In the genomic region with DNA sequence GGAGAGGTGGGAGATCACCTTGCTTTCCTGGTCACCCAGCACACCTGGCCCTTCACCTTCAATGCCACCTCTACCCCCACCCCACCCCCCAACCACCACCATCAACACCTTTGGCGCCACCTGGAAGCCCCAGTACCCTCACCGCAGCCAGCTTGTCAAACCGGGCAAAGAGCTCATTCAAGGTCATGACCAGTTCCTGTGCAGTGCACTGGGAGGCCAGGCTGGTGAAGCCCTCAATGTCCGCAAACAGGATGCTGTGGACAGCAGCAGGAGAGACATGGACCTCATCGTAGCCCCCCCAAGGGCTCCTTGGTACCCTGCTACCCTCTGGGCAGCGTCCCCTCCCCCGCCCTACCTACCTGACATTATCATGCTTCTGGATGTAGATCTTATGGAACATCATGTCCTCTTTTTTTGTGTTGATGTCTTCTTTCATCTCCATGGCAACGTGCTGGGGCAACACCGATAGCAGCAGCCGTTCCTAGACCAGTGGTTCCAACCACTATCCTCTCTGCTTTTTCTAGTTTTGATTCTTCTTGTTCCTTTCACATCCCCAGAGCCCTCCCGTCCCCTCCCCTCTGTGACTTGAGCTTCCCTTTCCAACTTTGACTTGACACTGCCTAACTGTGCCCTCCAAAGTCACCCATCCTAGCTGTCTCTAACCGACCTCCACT, we compare ENCODE assay signal across 40 mouse cellular contexts. TPM values are rescaled to one million over a fixed set of nuclear protein-coding genes. Genes with fewer than 3 reads are reported as not detected.
A peak's percentile ranks its signal among the peaks of the same experiment; 100 is the strongest.
DNase-seq lines count a peak whose midpoint lies in the region; ATAC-seq and TF ChIP-seq lines count a peak whose summit lies in the region.
"Had no signal": no experiment of that assay in that cellular context is flagged by ENCODE, and none has a peak within 500 bp of the region (broad histone marks: within the 10 kb centered on the region; RNA-seq: fewer than 3 reads in every experiment).

No protein-coding gene starts in this region.

- DNase-seq in heart, adult 11 months: peak; percentile 95
- no peak for DNase-seq in heart, postnatal 4 days
- DNase-seq in heart, postnatal 14 days: no peak
- peak; percentile 29 for DNase-seq in ES-CJ7 (ENCODE audit: low read depth, low spot score)
- DNase-seq in heart, postnatal 0 days (ENCODE audit: low spot score): no peak
- DNase-seq in layer of hippocampus, adult 9-10 months (ENCODE audit: low spot score): no peak
- DNase-seq: adrenal gland, postnatal 14 days; B cell, adult 2 months; cerebellum, adult 18-20 months; cerebellum, postnatal 10 days; gastrocnemius, postnatal 36 days; kidney, adult 2 months; kidney, postnatal 36 days; liver, embryonic 13.5 days; lung, adult 18-20 months; lung, postnatal 4 days; right cerebral cortex, postnatal 4 days; thymus, postnatal 14 days had no signal

- peaks cover 92% of the 10 kb centered on the region for H3K36me3 ChIP-seq in heart, embryonic 13.5 days
- peaks cover 69% of the 10 kb centered on the region for H3K36me3 ChIP-seq in heart, postnatal 0 days (replicated peaks; ENCODE audit: control insufficient read depth, insufficient read depth, low read length)
- H3K36me3 ChIP-seq: G1E had no signal

- H3K27ac ChIP-seq in heart, embryonic 13.5 days (replicated peaks): no peak overlapping the region
- H3K27ac ChIP-seq in heart, postnatal 0 days (ENCODE audit: low read depth): peak overlapping the region; percentile 39; the same call in 1 of the 2 replicates
- H3K27ac ChIP-seq: embryonic facial prominence, embryonic 13.5 days; forebrain, embryonic 10.5 days; forebrain, embryonic 15.5 days; hindbrain, embryonic 12.5 days; hindbrain, postnatal 0 days; intestine, embryonic 15.5 days; limb, embryonic 10.5 days; limb, embryonic 15.5 days; midbrain, embryonic 12.5 days; neural tube, embryonic 12.5 days had no signal

- H3K4me3 ChIP-seq in heart, embryonic 13.5 days: no peak overlapping the region
- no peak overlapping the region for H3K4me3 ChIP-seq in heart, postnatal 0 days (ENCODE audit: low read depth, low read length)
- H3K4me3 ChIP-seq: embryonic facial prominence, embryonic 13.5 days; forebrain, embryonic 10.5 days; forebrain, embryonic 15.5 days; hindbrain, embryonic 12.5 days; intestine, embryonic 15.5 days; limb, embryonic 10.5 days; limb, embryonic 15.5 days; liver, embryonic 13.5 days; megakaryocyte, embryonic 14.5 days; midbrain, embryonic 12.5 days; myocyte; neural tube, embryonic 12.5 days had no signal

- WGBS in heart, embryonic 13.5 days: 67% methylated on average over 12 of the region's 12 CpGs
- 63% methylated on average over 12 of the region's 12 CpGs for WGBS in heart, postnatal 0 days

- TF ChIP-seq CTCF in heart, postnatal 0 days (IDR thresholded peaks at IDR 0.05; ENCODE audit: low read depth): no peak

- peaks cover 58% of the 10 kb centered on the region for H3K4me1 ChIP-seq in heart, embryonic 13.5 days
- peaks cover 38% of the 10 kb centered on the region for H3K4me1 ChIP-seq in heart, postnatal 0 days (ENCODE audit: control insufficient read depth, insufficient read depth)

- no peak for ATAC-seq in heart, embryonic 13.5 days (ENCODE audit: extremely low read depth, insufficient number of reproducible peaks, low FRiP score, low TSS enrichment)
- ATAC-seq in heart, postnatal 0 days (ENCODE audit: insufficient read depth, low read depth): no peak
- ATAC-seq: forebrain, embryonic 15.5 days; hindbrain, postnatal 0 days; intestine, embryonic 15.5 days; lung, postnatal 0 days had no signal

- intact Hi-C loops in heart, postnatal 14 days (cut with DNase I): no loop called here

- TF ChIP-seq EP300 in heart, postnatal 0 days (IDR thresholded peaks at IDR 0.05; ENCODE audit: low read depth): no peak

- H3K9ac ChIP-seq in heart, embryonic 13.5 days: peak overlapping the region; percentile 82
- no peak overlapping the region for H3K9ac ChIP-seq in heart, postnatal 0 days (replicated peaks; ENCODE audit: low read depth, low read length)
- H3K9ac ChIP-seq: embryonic facial prominence, embryonic 13.5 days; forebrain, embryonic 15.5 days; hindbrain, embryonic 12.5 days; intestine, embryonic 15.5 days; limb, embryonic 15.5 days; neural tube, embryonic 12.5 days had no signal

- no peaks in the 10 kb centered on the region for H3K9me3 ChIP-seq in heart, embryonic 13.5 days
- H3K9me3 ChIP-seq in heart, postnatal 0 days (replicated peaks; ENCODE audit: control insufficient read depth, low read length): no peaks in the 10 kb centered on the region
- H3K9me3 ChIP-seq: embryonic facial prominence, embryonic 13.5 days; forebrain, embryonic 10.5 days; forebrain, embryonic 15.5 days; G1E; hindbrain, embryonic 12.5 days; intestine, embryonic 15.5 days; limb, embryonic 10.5 days; limb, embryonic 15.5 days; liver, embryonic 13.5 days; megakaryocyte, embryonic 14.5 days; midbrain, embryonic 12.5 days; neural tube, embryonic 12.5 days had no signal

- H3K4me2 ChIP-seq in heart, embryonic 13.5 days: no peak overlapping the region
- peak overlapping the region; percentile 86; the same call in 1 of the 2 replicates for H3K4me2 ChIP-seq in heart, postnatal 0 days (ENCODE audit: low read depth, low read length)
- H3K4me2 ChIP-seq: embryonic facial prominence, embryonic 13.5 days; forebrain, embryonic 15.5 days; hindbrain, embryonic 12.5 days; intestine, embryonic 15.5 days; limb, embryonic 15.5 days; liver, embryonic 13.5 days; midbrain, embryonic 12.5 days; neural tube, embryonic 12.5 days had no signal

- H3K27me3 ChIP-seq in heart, embryonic 13.5 days (replicated peaks): no peaks in the 10 kb centered on the region
- H3K27me3 ChIP-seq in heart, postnatal 0 days (ENCODE audit: control insufficient read depth, insufficient read depth, low read length): no peaks in the 10 kb centered on the region
- H3K27me3 ChIP-seq: embryonic facial prominence, embryonic 13.5 days; forebrain, embryonic 15.5 days; hindbrain, embryonic 12.5 days; intestine, embryonic 15.5 days; limb, embryonic 15.5 days; liver, embryonic 13.5 days; midbrain, embryonic 12.5 days; neural tube, embryonic 12.5 days had no signal

RNA-seq across cellular contexts. Expression of gene Adcy6, which starts 9.7 kb away (rescaled TPM):
- 100 to 1,000 TPM; 141 to 152 TPM for total RNA-seq in heart, postnatal 4 days (2021)
- polyA plus RNA-seq in heart, embryonic 13.5 days (2015; fragmentation: Nextera tagmentation; extraction: Ambion mirVana): 29.0 and 32.4 TPM in 2 replicates
- total RNA-seq in heart, postnatal 14 days (2021): 100 to 1,000 TPM; 199 to 209 TPM
- 200 and 216 TPM in 2 replicates for total RNA-seq in heart, postnatal 0 days (2014; rRNA removed; ENCODE audit: low replicate concordance)
- 29.2 and 33.5 TPM in 2 replicates for polyA plus RNA-seq in heart, postnatal 0 days (2015; fragmentation: Nextera tagmentation; extraction: Ambion mirVana)
- polyA plus RNA-seq: G1E had no signal

RNA-seq across cellular contexts. Expression of gene 4930415O20Rik, which starts 29.4 kb away (rescaled TPM):
- total RNA-seq in heart, postnatal 4 days (2021): not detected
- 0.29 and 0.48 TPM in 2 replicates for polyA plus RNA-seq in heart, embryonic 13.5 days (2015; fragmentation: Nextera tagmentation; extraction: Ambion mirVana)
- total RNA-seq in heart, postnatal 14 days (2021): under 1 TPM; 0.88 to 0.93 TPM
- not detected in 2 replicates for total RNA-seq in heart, postnatal 0 days (2014; rRNA removed; ENCODE audit: low replicate concordance)
- 0.30 TPM in 1 of 2 replicates, not detected in the other for polyA plus RNA-seq in heart, postnatal 0 days (2015; fragmentation: Nextera tagmentation; extraction: Ambion mirVana)
- total RNA-seq: common myeloid progenitor, adult 5-6 weeks; G1E; hindbrain, postnatal 0 days; layer of hippocampus, adult 8-10 months; left cerebral cortex, postnatal 10 days had no signal
- polyA plus RNA-seq: brain, embryonic 14.5 days; embryonic facial prominence, embryonic 13.5 days; G1E; hindbrain, postnatal 0 days; intestine, embryonic 15.5 days; limb, embryonic 15.5 days; liver, embryonic 13.5 days; midbrain, embryonic 12.5 days; neural tube, embryonic 12.5 days; spleen, adult 2 months; stomach, embryonic 14.5 days; urinary bladder, adult 2 months had no signal

RNA-seq across cellular contexts. Expression of gene Ccnt1, which starts 29.4 kb away (rescaled TPM):
- 10 to 100 TPM; 33.8 to 34.1 TPM for total RNA-seq in heart, postnatal 4 days (2021)
- polyA plus RNA-seq in heart, embryonic 13.5 days (2015; fragmentation: Nextera tagmentation; extraction: Ambion mirVana): 35.2 and 35.8 TPM in 2 replicates
- 10 to 100 TPM; 32.8 to 42.6 TPM for total RNA-seq in heart, postnatal 14 days (2021)
- total RNA-seq in heart, postnatal 0 days (2014; rRNA removed; ENCODE audit: low replicate concordance): 20.0 and 32.8 TPM in 2 replicates
- 21.4 and 22.3 TPM in 2 replicates for polyA plus RNA-seq in heart, postnatal 0 days (2015; fragmentation: Nextera tagmentation; extraction: Ambion mirVana)

RNA-seq across cellular contexts. Expression of gene Cacnb3, which starts 30.5 kb away (rescaled TPM):
- total RNA-seq in heart, postnatal 4 days (2021): 10 to 100 TPM; 15.5 to 15.8 TPM
- 9.5 and 10.8 TPM in 2 replicates for polyA plus RNA-seq in heart, embryonic 13.5 days (2015; fragmentation: Nextera tagmentation; extraction: Ambion mirVana)
- total RNA-seq in heart, postnatal 14 days (2021): 1 to 10 TPM; 8.0 to 8.8 TPM
- total RNA-seq in heart, postnatal 0 days (2014; rRNA removed; ENCODE audit: low replicate concordance): 15.6 and 19.4 TPM in 2 replicates
- polyA plus RNA-seq in heart, postnatal 0 days (2015; fragmentation: Nextera tagmentation; extraction: Ambion mirVana): 5.7 and 6.1 TPM in 2 replicates
- total RNA-seq: common myeloid progenitor, adult 5-6 weeks had no signal

Comparison
In these comparisons a context has a peak if more than half of its experiments do, and no peak if none do; other contexts are left out.
1. DNase-seq: peak in heart, adult 11 months (single experiment) and ES-CJ7 (single experiment); none in heart, postnatal 4 days (single experiment), heart, postnatal 14 days (0 of 2), heart, postnatal 0 days (single experiment) and layer of hippocampus, adult 9-10 months (single experiment).